Mouse (Mus musculus): ENCODE measurements around the gene Rps2.

Gene Rps2

DNA sequence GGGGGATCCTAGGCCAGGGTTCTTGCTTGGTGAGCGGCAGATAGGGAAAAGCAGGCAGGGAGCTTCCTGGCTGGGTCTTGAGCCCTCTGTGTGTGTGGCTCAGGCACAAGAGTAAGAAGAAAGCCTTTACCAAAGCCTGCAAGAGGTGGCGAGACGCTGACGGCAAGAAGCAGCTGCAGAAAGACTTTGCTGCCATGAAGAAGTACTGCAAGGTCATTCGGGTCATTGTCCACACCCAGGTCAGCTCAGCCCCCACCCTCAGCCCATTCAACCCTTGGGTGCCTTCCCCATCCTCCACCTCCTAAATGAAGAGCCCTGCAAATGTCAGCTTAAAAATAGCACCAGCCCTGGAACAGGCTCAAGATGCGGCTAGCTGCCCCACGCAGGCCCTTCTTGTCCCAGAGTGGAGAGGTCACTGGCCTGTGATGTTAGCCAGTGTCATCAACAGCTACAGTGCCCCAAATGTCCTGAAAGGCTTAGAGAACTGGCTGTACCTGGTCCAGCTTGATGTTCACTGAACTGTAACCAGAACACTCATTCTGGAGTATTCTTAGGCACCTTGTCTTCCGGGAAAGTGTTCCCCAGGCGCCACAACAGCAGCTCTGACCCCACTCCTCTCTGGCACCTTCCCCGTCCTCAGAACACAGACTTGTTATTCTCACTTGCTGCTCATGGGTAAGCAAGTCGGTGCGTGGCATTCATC, 14.5 kb downstream of the Rps2 start:
- in situ Hi-C loops (cut with MboI, MseI) = no loop called here

DNA sequence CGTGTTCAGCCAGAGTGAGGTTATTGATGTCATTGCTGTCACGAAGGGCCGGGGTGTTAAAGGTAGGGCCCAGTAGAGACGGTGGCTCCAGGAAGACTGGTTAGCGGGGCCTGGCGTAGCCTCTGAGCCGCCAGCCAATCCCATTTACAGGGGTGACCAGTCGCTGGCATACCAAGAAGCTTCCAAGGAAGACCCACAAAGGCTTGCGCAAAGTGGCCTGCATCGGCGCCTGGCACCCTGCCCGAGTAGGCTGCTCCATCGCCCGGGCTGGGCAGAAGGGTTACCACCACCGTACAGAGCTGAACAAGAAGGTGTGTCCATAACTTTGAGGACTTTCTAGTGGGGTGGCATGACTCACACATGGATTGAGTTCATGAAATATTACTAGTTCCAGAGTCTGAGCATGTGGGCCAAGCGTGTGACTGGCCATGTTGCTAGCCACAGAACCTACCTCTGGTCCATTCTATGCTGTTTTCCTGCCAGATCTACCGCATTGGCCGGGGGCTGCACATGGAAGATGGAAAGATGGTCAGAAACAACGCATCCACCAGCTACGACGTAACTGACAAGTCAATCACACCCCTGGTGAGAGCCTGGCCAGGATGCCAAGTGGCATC, 15.6 kb downstream of the Rps2 start:
- in situ Hi-C loops (cut with MboI, MseI) = no loop called here

DNA sequence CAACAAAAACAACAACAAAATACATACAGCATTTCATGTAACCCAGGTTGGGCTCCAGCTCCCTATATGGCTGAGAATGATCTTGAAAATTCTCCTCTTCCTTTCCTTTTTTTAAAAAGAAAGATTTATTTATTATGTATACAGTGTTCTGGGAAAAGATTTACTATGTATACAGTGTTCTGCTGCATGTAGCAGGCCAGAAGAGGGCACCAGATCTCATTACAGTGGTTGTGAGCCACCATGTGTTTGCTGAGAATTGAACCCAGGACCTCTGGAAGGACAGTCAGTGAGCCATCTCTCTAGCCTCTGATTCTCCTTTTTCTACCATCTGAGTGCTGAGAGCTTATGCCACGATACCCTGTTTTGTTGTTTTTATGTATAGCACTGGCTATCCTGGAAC, 16.6 kb downstream of the Rps2 start:
- in situ Hi-C loops (cut with MboI, MseI) = no loop called here

DNA sequence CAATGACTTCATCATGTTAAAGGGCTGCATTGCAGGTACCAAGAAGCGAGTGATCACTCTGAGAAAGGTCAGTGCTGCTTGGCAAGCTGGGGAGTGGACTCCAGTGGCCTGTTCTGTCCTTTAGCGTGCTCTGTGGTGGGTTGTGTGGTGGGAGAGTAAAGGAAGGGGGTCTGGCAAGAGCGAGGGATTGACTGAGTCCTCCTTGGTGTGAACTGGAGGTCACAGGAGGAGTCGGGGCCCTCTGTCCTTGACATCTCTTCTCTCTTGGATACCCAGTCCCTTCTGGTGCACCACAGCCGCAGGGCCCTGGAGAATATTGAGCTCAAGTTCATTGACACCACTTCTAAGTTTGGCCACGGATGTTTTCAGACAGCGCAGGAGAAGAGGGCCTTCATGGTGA, 17.5 kb downstream of the Rps2 start:
- in situ Hi-C loops (cut with MboI, MseI) = loop anchor here in 1 of 2 experiments (5.0 kb wide), 1 partner anchor 152 kb away; the partner anchor contains the start of genes Nubp2 and Spsb3

DNA sequence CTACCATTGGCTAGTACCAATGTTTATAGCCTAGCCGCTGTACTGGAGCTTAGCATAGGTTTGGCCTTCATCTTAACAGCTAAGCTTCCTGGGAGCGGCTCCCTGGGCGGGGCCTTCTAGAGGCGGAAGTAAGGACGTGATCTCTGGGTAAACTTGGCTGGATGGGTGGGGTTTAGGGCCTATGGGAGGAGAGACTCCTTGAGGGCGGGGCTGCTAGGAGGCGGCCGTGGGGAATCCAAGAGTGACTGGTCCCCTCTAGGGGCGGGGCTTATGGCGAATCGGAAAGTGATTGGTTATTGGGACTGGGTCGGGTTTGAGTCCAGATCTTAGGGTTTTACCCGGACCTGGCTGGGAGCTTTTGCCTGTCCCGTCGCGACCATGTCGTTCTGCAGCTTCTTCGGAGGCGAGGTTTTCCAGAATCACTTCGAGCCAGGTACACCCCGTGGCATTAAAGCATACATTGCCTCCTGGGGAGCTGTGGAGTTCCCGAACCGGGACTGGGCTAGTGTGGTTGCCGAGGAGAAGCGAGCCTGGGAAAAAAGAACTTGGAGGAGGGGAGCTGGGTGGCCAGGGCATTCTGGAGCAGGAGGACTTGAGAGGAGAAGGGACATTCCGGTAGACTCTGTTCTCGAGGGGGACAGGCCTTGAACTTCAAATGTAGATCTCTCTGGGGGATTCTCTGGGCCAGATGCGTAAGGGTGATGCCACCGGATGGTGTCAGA, 18.6 kb downstream of the Rps2 start, which contains the start of gene Msrb1:
TSS of gene Msrb1 (plus strand) at position 313 of the 722 bp plus-strand sequence.
- in situ Hi-C loops (cut with MboI, MseI) = loop anchor here in 1 of 2 experiments (5.0 kb wide), 1 partner anchor 151 kb away; the partner anchor contains the start of genes Nubp2 and Spsb3

DNA sequence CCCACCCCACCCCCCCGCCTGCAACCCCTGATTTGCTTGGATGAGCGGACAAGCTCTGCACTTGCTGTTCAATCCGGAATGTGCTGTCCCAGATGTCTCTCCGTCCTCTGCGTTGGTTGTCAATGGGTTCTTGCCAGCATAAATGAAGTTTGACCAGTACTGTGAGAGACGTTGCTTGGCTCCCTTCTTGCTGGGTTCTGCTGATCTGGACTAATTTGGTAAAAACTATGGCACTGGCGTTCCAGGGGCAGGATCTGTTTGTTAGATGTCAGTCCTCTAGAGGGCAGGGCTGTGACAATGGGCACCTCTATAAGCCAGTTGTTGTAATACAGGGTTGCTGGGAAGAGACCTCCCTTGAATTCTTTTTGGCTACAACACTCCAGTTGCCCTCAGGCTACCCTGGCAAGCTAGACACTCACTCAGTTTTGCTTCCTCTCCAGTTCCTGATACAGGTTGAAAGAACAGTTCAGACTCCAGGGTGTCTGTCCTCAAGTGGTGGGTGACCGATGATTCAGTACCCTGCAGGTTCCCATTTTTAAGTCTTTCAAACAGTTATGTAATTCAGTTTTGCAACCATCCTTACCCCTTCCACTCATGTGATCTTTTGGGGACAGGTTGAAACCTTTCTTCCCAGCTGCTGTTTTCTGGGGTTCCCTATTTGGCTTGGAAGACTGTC, 19.4 kb downstream of the Rps2 start:
- in situ Hi-C loops (cut with MboI, MseI) = loop anchor here in 1 of 2 experiments (5.0 kb wide), 1 partner anchor 150 kb away; the partner anchor contains the start of genes Nubp2 and Spsb3

DNA sequence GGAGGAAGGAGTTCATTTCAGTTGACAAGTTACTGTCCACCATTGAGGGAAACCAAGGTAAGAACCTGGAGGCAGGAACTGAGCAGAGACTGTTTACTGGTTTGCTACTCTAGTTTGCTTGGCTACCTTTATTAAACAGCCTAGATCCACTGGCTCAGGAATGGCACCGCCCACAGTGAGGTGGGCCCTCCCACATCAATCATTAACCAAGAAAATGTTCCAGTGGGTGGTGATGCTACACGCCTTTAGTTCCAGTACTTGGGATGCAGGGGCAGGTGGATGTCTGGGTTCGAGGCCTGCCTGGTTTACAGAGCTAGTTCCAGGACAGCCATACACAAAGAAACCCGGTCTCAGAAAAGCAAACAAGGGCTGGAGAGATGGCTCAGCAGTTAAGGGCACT, 20.3 kb downstream of the Rps2 start:
- in situ Hi-C loops (cut with MboI, MseI) = loop anchor here in 1 of 2 experiments (5.0 kb wide), 1 partner anchor 149 kb away; the partner anchor contains the start of genes Nubp2 and Spsb3

DNA sequence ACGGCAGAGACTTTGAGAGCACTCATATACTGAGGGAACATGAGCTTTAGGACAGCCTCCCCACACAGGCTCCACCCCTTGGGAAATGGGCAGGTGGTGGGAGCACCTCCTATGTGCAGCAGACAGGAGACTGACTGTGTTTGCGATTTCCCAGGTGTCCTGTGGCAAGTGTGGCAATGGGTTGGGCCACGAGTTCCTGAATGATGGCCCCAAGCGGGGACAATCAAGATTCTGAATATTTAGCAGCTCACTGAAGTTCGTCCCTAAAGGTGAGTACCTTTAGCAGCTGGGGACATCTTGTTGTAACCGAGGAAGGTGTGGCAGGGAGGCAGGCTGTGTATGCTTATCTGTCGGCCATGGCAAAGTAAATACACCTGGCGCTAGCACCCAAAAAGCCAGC, 22.0 kb downstream of the Rps2 start:
- in situ Hi-C loops (cut with MboI, MseI) = loop anchor here (5.0 to 10.0 kb wide), 2 partner anchors 145 to 147 kb away; partner anchors contain the start of genes Nubp2 (in 2 of the 2) and Spsb3 (in 2 of the 2)

DNA sequence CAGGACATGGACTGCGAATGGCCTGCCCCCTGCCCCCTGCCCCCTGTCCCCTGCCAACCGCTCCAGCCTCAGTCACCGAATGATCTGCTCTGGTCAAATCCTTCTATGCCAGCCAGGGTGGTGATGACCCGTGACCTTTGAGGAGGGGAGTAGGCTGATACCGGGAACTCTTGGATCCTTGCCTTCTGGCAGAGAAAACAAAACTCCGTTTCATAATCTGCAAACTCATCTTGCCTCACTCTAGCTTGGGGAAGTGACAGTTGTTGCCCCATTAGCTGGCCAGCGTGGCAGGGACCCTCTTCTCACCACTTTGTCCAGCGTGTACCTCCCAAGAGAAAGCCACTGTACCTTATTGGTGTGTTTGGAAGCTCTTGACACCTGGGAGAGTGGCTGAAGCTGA, 24.4 kb downstream of the Rps2 start:
- in situ Hi-C loops (cut with MboI, MseI) = loop anchor here in 1 of 2 experiments (10.0 kb wide), 1 partner anchor 142 kb away; the partner anchor contains the start of genes Nubp2 and Spsb3

DNA sequence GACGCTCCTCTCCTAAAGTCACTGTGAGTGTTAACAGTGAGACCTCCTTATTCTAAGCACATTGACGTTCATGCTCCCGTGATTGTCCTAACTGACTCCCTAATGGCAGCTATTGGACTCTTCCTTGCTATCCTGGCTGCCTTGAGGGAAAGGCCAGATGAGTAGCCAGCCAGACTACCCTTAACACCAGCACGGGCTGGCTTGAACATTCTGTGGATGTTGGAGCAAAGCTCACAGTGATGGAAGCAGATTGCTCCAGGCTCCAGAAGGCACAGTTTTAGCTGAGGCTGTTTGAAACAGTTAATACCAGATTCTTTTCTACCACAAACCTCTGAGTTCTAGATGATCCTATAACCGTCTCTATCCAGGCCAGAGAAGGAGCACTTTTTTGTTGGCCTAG, 26.0 kb downstream of the Rps2 start:
- in situ Hi-C loops (cut with MboI, MseI) = loop anchor here in 1 of 2 experiments (10.0 kb wide), 1 partner anchor 141 kb away; the partner anchor contains the start of genes Nubp2 and Spsb3

DNA sequence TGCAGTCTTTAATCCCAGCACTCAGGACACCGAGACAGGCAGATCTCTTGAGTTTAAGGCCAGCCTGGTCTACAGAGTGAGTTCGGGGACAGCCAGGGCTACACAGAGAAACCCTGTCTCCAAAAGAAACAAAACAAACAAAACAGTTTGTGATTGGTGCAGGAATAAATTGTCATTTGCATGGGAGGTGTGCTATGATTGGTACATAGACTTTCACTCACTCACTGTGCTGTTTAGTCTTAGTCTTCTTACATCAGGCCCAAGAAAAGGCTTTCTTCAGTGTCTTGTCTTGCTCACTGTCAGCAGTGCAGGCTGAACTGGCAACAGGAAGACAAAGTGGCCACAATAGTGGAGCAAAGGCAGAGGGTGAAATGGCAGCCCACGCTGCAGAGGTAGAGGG, 26.5 kb downstream of the Rps2 start:
- in situ Hi-C loops (cut with MboI, MseI) = loop anchor here in 1 of 2 experiments (10.0 kb wide), 1 partner anchor 140 kb away; the partner anchor contains the start of genes Nubp2 and Spsb3

DNA sequence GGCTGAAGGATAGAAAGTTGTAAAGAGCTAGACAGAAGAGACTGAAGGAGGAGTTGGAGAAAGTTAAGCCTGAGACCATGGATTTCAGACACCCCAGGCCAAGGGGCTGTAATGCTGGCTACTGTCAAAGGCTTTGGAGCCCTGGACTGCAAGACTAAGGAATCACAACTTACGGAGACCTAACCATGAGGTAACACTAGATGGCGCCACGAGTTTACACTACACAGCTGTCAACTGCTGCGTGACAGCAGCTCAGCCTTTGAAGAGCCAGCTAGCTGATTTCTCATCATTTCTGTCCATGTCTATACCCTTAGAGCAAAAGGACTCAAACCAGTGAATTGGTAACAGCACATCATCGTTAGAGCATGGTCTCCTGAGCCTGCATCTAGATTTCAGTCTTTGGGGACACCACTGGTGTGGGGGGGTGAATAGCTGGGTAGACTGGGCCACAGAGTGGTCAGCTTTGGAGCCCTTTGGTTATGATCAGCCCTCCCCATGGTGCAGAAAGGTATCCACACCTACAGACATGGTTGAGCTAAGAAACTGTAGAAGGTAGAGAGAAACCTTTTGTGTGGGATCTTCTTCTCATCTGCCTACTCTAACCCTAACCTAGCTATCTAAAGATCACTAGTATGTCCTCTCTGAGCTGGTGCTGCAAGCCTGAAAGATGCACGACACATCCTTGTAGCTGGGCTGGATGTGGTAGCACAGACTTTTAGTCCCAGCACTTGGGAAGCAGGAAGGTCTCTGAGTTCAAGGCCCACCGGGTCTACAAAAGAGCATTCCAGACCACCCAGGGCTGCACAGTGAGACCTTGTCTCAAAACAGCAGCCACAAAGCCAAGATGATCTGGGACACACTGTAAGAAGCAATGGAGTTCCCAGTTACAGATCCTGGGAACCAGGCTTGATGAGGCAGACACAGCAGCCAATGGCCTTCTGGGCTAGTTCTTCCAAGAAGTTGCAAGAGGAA, 27.9 kb downstream of the Rps2 start:
- in situ Hi-C loops (cut with MboI, MseI) = loop anchor here in 1 of 2 experiments (5.0 to 10.0 kb wide), 2 partner anchors 66 to 139 kb away; partner anchors contain the start of genes Nubp2 and Spsb3

DNA sequence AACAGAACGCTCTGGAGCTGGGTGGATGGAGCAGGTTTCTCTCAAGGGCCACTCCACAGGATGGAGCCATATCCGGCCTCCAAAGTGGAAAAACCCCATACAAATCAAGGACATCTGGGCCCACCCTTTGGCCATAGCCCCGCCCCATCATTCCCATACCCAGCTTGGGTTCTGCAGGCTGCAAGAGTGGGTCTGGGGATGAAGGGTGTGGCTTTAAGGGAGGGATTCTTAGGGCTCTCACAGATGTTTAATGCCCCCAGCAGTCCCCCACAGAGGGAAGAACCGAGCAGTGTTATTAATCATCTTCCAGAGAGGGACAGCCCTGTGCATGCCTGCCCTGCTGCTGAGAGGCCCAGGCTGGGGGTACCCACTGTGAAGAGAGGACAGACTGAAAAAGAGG, 29.1 kb downstream of the Rps2 start:
- in situ Hi-C loops (cut with MboI, MseI) = loop anchor here in 1 of 2 experiments (5.0 to 10.0 kb wide), 2 partner anchors 65 to 138 kb away; partner anchors contain the start of genes Nubp2 and Spsb3

DNA sequence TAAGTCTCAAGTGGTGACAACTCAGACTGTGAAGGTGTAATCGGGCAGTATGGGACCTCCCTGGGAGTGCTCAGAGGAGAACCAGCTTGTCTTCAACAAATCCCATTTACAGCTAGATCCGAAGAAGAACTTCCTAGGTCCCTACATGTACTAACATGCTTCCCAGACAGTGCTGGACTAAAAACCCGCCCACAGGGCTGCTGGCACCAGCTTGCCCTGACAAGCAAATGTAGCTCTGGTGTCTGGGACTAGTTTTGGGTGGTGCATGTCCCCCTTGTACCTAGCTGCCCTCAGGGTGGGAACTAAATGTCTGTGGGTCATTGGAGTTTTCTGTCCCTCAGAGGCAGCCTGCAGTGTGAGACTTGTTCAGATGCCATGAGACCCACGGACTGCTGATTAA, 33.6 kb downstream of the Rps2 start:
- in situ Hi-C loops (cut with MboI, MseI) = loop anchor here in 1 of 2 experiments (25.0 kb wide), 1 partner anchor 1439 kb away; the partner anchor contains the start of gene Vmn2r114

DNA sequence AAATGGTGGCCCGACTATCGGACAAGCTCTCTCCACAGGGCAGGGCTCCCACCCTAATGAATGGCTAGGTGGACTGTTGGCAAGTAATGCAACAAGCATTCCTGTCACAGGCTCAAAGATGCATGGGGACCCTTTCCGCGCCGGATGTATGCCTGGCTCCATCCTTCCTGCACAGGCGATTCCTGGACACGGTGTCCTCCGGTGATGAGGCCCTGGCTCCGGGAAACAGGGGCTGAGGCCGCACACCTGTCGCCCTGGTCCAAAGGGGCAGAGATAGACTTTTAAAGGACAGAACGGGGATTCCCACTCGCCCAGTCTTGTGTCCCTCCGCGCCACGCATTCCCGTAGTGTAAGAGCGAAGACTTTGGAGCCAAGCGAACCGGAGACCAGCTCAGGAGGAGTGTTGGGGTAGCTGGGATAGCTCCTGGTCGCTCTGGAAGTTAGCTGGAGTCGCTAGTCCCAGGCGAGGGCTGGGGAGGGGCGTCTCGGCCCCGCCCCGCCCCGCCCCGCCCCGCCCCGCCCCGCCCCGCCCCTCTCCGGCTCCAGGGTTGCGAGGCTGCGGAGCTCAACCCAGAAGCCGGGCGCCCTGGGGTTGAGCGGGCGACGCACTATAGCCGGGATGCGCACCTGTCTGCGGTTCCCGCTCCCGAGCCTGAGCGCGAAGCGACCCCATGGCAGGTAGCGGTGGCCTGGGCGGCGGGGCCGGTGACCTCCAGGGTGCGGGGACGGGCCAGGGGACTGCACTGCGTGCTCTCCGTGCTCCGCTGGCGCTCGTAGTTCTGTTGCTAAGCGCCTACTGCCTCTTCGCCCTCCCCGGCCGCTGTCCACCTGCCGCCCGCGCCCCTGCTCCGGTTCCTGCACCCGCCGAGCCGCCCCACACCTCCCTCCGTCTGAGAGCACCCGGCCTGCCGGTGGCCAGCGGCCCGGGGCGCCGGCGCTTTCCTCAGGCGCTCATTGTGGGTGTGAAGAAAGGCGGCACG, 34.8 kb downstream of the Rps2 start, which contains the start of gene Hs3st6:
TSS of gene Hs3st6 (plus strand) at position 574 of the 980 bp plus-strand sequence.
- in situ Hi-C loops (cut with MboI, MseI) = loop anchor here in 1 of 2 experiments (25.0 kb wide), 1 partner anchor 1440 kb away; the partner anchor contains the start of gene Vmn2r114

DNA sequence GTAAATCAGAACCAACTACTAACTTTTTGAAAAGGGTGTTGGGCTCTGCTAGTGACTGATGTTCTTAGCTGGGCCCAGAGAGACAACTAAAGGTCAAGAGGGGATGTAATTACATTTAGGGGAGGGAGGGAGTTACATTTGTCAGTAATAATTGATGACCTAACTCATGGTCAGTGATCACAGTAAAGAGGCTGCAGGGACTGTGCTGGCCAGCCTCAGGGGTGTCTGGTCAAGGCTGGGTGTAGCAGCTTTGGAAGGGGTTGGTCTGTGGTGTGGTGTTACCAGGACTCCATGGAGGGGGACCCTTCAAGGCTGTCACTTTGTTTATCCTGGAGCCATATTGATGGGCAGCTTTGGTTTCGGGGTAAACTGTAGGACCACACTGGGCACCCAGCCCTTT, 39.5 kb downstream of the Rps2 start:
- in situ Hi-C loops (cut with MboI, MseI) = loop anchor here in 1 of 2 experiments (25.0 kb wide), 1 partner anchor 1445 kb away; the partner anchor contains the start of gene Vmn2r114

DNA sequence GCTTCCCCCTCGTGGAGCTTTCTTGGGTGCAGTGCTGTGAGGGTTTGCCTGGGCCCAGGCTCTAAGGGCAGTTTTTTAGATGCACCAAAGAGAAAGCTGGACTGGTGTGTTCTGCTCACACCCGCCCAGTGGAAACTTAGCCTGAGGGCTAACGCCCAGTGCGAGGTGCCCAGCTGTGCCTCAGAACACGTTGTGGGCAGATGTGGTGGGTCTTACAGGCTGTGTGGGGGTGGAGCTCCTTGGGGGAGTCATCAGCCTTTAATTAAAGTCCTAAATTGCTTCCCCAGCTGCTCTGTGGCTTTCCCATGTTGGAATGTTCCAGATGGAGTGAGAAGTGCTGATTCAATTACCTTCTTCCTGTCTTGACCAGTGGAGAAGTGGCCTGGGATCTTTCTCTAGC, 43.2 kb downstream of the Rps2 start:
- in situ Hi-C loops (cut with MboI, MseI) = loop anchor here in 1 of 2 experiments (25.0 kb wide), 1 partner anchor 1449 kb away; the partner anchor contains the start of gene Vmn2r114
